Mouse (Mus musculus): ENCODE results near the gene Mrps33. TPM values are rescaled to one million over a fixed set of nuclear protein-coding genes. Genes with fewer than 3 reads are reported as not detected.

The Mrps33 gene
- polyA plus RNA-seq, 1 experiment = 111 TPM

GRCm38 (mm10) chr6:39818922-39819321 lies 8.1 kb upstream of the Mrps33 start:
- 54% methylated on average over 4 of the region's 4 CpGs for WGBS
- TF ChIP-seq CTCF (conservative IDR thresholded peaks at IDR 0.05; ENCODE audit: insufficient read depth, insufficient read length, low read depth, low read length) (no peak), POLR2A (IDR thresholded peaks at IDR 0.05; ENCODE audit: low read depth, low read length) (no peak)
- Histone ChIP-seq H3K4me1 (ENCODE audit: control insufficient read depth, insufficient read depth, low read length) (no peaks in the 10 kb centered on the region), H3K27me3 (replicated peaks; ENCODE audit: control insufficient read depth, insufficient read depth, low read length) (no peaks in the 10 kb centered on the region), H3K27ac (ENCODE audit: insufficient read depth, low read depth, low read length) (no peak overlapping the region), H3K4me3 (ENCODE audit: insufficient read depth, low read depth, low read length) (no peak overlapping the region), H3K36me3 (ENCODE audit: control insufficient read depth, insufficient read depth, low read length) (no peaks in the 10 kb centered on the region)
- DNase-seq = no peak

GRCm38 (mm10) chr6:39808511-39808910 lies 2.3 kb downstream of the Mrps33 start:
- DNase-seq = no peak
- no peak overlapping the region for H3K4me3 ChIP-seq (ENCODE audit: insufficient read depth, low read depth, low read length)
- H3K27ac ChIP-seq (ENCODE audit: insufficient read depth, low read depth, low read length) = no peak overlapping the region
- TF ChIP-seq CTCF (conservative IDR thresholded peaks at IDR 0.05; ENCODE audit: insufficient read depth, insufficient read length, low read depth, low read length) = no peak
- 59% methylated on average over 5 of the region's 5 CpGs for WGBS
- H3K27me3 ChIP-seq (replicated peaks; ENCODE audit: control insufficient read depth, insufficient read depth, low read length) = no peaks in the 10 kb centered on the region
- H3K36me3 ChIP-seq (ENCODE audit: control insufficient read depth, insufficient read depth, low read length) = no peaks in the 10 kb centered on the region; the same call in 1 of the 2 replicates
- no peaks in the 10 kb centered on the region for H3K4me1 ChIP-seq (ENCODE audit: control insufficient read depth, insufficient read depth, low read length)

- no peaks in the 10 kb centered on the region for H3K4me1 ChIP-seq (ENCODE audit: control insufficient read depth, insufficient read depth, low read length)
- H3K36me3 ChIP-seq (ENCODE audit: control insufficient read depth, insufficient read depth, low read length) = no peaks in the 10 kb centered on the region; the same call in 1 of the 2 replicates
- H3K27me3 ChIP-seq (replicated peaks; ENCODE audit: control insufficient read depth, insufficient read depth, low read length) = no peaks in the 10 kb centered on the region
- no peak for DNase-seq
- H3K27ac ChIP-seq (ENCODE audit: insufficient read depth, low read depth, low read length) = no peak overlapping the region
- H3K4me3 ChIP-seq (ENCODE audit: insufficient read depth, low read depth, low read length) = no peak overlapping the region
- 86% methylated on average over 7 of the region's 7 CpGs for WGBS
- TF ChIP-seq CTCF (conservative IDR thresholded peaks at IDR 0.05; ENCODE audit: insufficient read depth, insufficient read length, low read depth, low read length) (peak; percentile 45; the same call in 1 of the 2 replicates), POLR2A (IDR thresholded peaks at IDR 0.05; ENCODE audit: low read depth, low read length) (no peak)
Measured at GRCm38 (mm10) chr6:39807050-39807560, 3.7 kb downstream of the Mrps33 start.

GRCm38 (mm10) chr6:39806336-39806735 lies 4.5 kb downstream of the Mrps33 start:
- WGBS = 98% methylated on average over 7 of the region's 7 CpGs
- H3K27me3 ChIP-seq (replicated peaks; ENCODE audit: control insufficient read depth, insufficient read depth, low read length) = no peaks in the 10 kb centered on the region
- H3K4me3 ChIP-seq (ENCODE audit: insufficient read depth, low read depth, low read length) = no peak overlapping the region
- H3K36me3 ChIP-seq (ENCODE audit: control insufficient read depth, insufficient read depth, low read length) = no peaks in the 10 kb centered on the region; the same call in 1 of the 2 replicates
- DNase-seq = no peak
- no peak overlapping the region for H3K27ac ChIP-seq (ENCODE audit: insufficient read depth, low read depth, low read length)
- H3K4me1 ChIP-seq (ENCODE audit: control insufficient read depth, insufficient read depth, low read length) = no peaks in the 10 kb centered on the region
- TF ChIP-seq POLR2A (IDR thresholded peaks at IDR 0.05; ENCODE audit: low read depth, low read length) (no peak), CTCF (conservative IDR thresholded peaks at IDR 0.05; ENCODE audit: insufficient read depth, insufficient read length, low read depth, low read length) (no peak)

- H3K36me3 ChIP-seq (ENCODE audit: control insufficient read depth, insufficient read depth, low read length) = no peaks in the 10 kb centered on the region; the same call in 1 of the 2 replicates
- H3K27ac ChIP-seq (ENCODE audit: insufficient read depth, low read depth, low read length) = no peak overlapping the region
- no peaks in the 10 kb centered on the region for H3K27me3 ChIP-seq (replicated peaks; ENCODE audit: control insufficient read depth, insufficient read depth, low read length)
- no peak for DNase-seq
- no peaks in the 10 kb centered on the region for H3K4me1 ChIP-seq (ENCODE audit: control insufficient read depth, insufficient read depth, low read length)
- WGBS = 64% methylated on average over 3 of the region's 3 CpGs
- no peak overlapping the region for H3K4me3 ChIP-seq (ENCODE audit: insufficient read depth, low read depth, low read length)
- no peak for TF ChIP-seq CTCF (conservative IDR thresholded peaks at IDR 0.05; ENCODE audit: insufficient read depth, insufficient read length, low read depth, low read length)
- TF ChIP-seq POLR2A (IDR thresholded peaks at IDR 0.05; ENCODE audit: low read depth, low read length) = no peak
Measured at GRCm38 (mm10) chr6:39805916-39806315, 4.9 kb downstream of the Mrps33 start.

GRCm38 (mm10) chr6:39800977-39801376 lies 9.8 kb downstream of the Mrps33 start:
- no peak for DNase-seq
- Histone ChIP-seq H3K4me3 (ENCODE audit: insufficient read depth, low read depth, low read length) (no peak overlapping the region), H3K36me3 (ENCODE audit: control insufficient read depth, insufficient read depth, low read length) (no peaks in the 10 kb centered on the region; the same call in 1 of the 2 replicates), H3K4me1 (ENCODE audit: control insufficient read depth, insufficient read depth, low read length) (no peaks in the 10 kb centered on the region), H3K27ac (ENCODE audit: insufficient read depth, low read depth, low read length) (no peak overlapping the region), H3K27me3 (replicated peaks; ENCODE audit: control insufficient read depth, insufficient read depth, low read length) (no peaks in the 10 kb centered on the region)
- no peak for TF ChIP-seq CTCF (conservative IDR thresholded peaks at IDR 0.05; ENCODE audit: insufficient read depth, insufficient read length, low read depth, low read length)
- no peak for TF ChIP-seq POLR2A (IDR thresholded peaks at IDR 0.05; ENCODE audit: low read depth, low read length)
- 93% methylated on average over 7 of the region's 7 CpGs for WGBS

GRCm38 (mm10) chr6:39797076-39797475 lies 13.7 kb downstream of the Mrps33 start:
- Histone ChIP-seq H3K4me3 (ENCODE audit: insufficient read depth, low read depth, low read length) (no peak overlapping the region), H3K4me1 (ENCODE audit: control insufficient read depth, insufficient read depth, low read length) (no peaks in the 10 kb centered on the region), H3K27ac (ENCODE audit: insufficient read depth, low read depth, low read length) (no peak overlapping the region), H3K27me3 (replicated peaks; ENCODE audit: control insufficient read depth, insufficient read depth, low read length) (no peaks in the 10 kb centered on the region), H3K36me3 (ENCODE audit: control insufficient read depth, insufficient read depth, low read length) (no peaks in the 10 kb centered on the region; the same call in 1 of the 2 replicates)
- no peak for DNase-seq
- 60% methylated on average over 2 of the region's 2 CpGs for WGBS
- no peak for TF ChIP-seq POLR2A (IDR thresholded peaks at IDR 0.05; ENCODE audit: low read depth, low read length)
- TF ChIP-seq CTCF (conservative IDR thresholded peaks at IDR 0.05; ENCODE audit: insufficient read depth, insufficient read length, low read depth, low read length) = no peak
